Mouse (Mus musculus) hindbrain, embryonic 12.5 days (tissue): ENCODE data around the gene Slc35d2. TPM values are rescaled to one million over a fixed set of nuclear protein-coding genes. Genes with fewer than 3 reads are reported as not detected.

Experiments
- ATAC-seq: fragments of 200-750 bp; cut with Nextera tagmentation; 2 replicates; pipeline ENCODE4 v1.8.0; 2017; ENCODE audit warnings: moderate TSS enrichment; ENCODE audit not compliant: low FRiP score
- H3K27ac ChIP-seq: fragments of 300-500 bp; sonication (generic); 2 replicates; pipeline ENCODE4 v1.5.1; 2016; ENCODE audit warnings: mild to moderate bottlenecking
- H3K27me3 ChIP-seq: fragments of 300-500 bp; sonication (generic); 2 replicates; pipeline ENCODE4 v1.6.1; 2016; ENCODE audit warnings: mild to moderate bottlenecking
- H3K36me3 ChIP-seq: fragments of 300-500 bp; sonication (generic); 2 replicates; pipeline ENCODE4 v1.6.1; 2016; ENCODE audit warnings: mild to moderate bottlenecking
- H3K4me1 ChIP-seq: fragments of 300-500 bp; sonication (generic); 2 replicates; pipeline ENCODE4 v1.6.1; 2016
- H3K4me2 ChIP-seq: fragments of 300-500 bp; sonication (generic); replicated peaks from 2 replicates; pipeline ENCODE4 v1.6.1; 2016; ENCODE audit warnings: mild to moderate bottlenecking
- H3K4me3 ChIP-seq: fragments of 300-500 bp; sonication (generic); 2 replicates; pipeline ENCODE4 v1.5.1; 2016; ENCODE audit warnings: mild to moderate bottlenecking
- H3K9ac ChIP-seq: fragments of 300-500 bp; sonication (generic); 2 replicates; pipeline ENCODE4 v1.6.1; 2016; ENCODE audit warnings: mild to moderate bottlenecking, moderate library complexity
- H3K9me3 ChIP-seq: fragments of 300-500 bp; sonication (generic); replicated peaks from 2 replicates; pipeline ENCODE4 v1.6.1; 2016; ENCODE audit warnings: mild to moderate bottlenecking
- WGBS: fragments of 180-500 bp; shearing (Covaris S2); methylation state at CpG from one replicate; pipeline ENCODE4 v1.1.7; 2016; 5-methylcytosine and 5-hydroxymethylcytosine counted together
- polyA plus RNA-seq: library from polyadenylated mRNA; unstranded; fragments of >200 nt; fragmentation: Nextera tagmentation; extraction: Ambion mirVana; gene quantifications from 2 replicates; pipeline ENCODE4 v1.2.1, GENCODE M21; 2016

Gene Slc35d2
- 4.7 and 5.9 TPM in 2 replicates for polyA plus RNA-seq

DNA sequence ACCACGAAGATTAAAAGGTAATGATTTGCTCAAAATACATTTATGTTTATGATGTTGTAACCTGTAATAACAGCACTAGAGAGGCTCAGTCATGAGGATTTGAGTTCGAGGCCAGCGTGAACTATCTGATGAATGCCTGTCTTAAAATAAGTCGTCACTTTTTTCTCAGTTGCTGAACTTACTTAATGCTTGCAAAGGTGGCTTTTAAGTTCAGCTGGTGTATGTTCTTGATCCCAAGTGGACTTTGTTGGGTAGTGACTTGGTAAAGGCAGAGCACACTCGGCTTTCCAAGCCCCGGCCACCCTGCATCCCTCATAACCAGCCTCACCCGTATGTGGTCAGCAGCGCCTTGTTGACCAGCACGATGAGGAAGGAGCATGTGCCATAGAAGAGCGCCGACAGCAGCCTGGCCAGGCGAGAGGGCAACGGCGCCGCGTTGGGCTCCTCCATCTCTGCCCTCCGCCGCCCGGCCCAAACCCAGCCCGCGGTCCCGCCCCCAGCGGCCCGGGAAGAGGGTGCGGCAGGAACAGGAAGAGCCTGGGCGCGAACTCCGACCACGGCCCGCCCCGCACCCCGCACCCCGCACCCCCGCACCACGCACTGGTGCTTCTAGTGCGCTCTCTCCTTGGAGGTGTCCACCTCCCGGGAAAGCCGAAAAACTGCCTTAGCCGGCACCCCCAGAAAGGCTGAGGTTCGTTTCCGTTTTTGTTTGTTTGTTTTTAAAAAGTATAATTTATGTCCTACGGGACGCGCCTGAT lies at the start of gene Slc35d2:
Gene Slc35d2 (minus strand): TSS at position 511 of the 758 bp plus-strand sequence.
- Histone ChIP-seq H3K4me2 (peak within 1 kb of the TSS; percentile 88), H3K4me1 (0 out of 2 replicates have a peak, but pooled peaks cover 6% of the 10 kb centered on the region), H3K4me3 (peak within 1 kb of the TSS; percentile 55), H3K9me3 (0 out of 2 replicates have a peak, but pooled peaks cover under 1% of the 10 kb centered on the region), H3K9ac (peak within 1 kb of the TSS; percentile 67), H3K27me3 (no peaks in the 10 kb centered on the region), H3K36me3 (no peaks in the 10 kb centered on the region), H3K27ac (no peak within 1 kb of the TSS)
- ATAC-seq: peak; percentile 71
- WGBS: 12% methylated on average over 32 of the region's 44 CpGs

DNA sequence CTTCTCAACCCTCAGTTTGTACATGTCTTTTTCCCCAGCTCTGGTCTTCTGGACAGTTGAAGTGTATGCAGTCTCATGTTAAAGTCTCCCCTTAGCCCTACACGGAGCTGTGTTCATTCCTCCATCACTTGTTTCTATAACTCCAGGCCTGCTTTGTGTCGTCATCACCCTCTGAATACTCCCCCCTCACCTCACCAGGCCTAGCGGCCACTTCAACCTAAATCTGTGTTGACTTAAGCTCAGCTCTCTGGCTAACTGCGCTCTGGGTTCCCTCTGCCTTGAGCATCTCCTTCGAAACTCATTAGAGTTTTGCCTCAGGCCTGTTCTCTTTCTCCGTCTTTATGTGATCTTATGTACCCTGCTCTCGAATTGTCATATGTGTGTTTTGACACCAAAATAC lies 48.8 kb upstream of the Slc35d2 start:
- Histone ChIP-seq H3K4me2 (no peak overlapping the region), H3K4me1 (no peaks in the 10 kb centered on the region), H3K36me3 (peaks cover 37% of the 10 kb centered on the region), H3K27ac (no peak overlapping the region), H3K9me3 (no peaks in the 10 kb centered on the region), H3K9ac (no peak overlapping the region), H3K27me3 (no peaks in the 10 kb centered on the region), H3K4me3 (no peak overlapping the region)
- no peak for ATAC-seq
- WGBS: 80% methylated on average over 7 of the region's 7 CpGs

DNA sequence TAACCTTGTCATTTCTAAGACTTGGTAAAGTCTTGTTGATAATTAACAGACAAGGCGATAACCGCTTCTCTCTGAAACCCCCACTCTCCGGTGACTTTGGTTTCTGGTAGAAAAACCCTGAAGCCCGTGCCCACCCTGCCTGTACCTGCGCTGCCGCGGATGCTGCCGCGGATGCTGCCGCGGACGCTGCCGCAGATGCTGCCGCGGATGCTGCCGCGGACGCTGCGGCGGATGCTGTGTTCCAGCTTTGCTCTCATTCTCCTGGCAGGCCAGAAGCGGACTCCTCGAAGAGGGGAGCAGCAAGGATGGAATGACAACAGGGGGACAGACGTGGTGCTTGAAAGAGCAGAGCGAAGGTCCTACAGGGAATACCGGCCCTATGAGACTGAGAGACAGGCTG lies 40.6 kb upstream of the Slc35d2 start:
- no peak overlapping the region for H3K9ac ChIP-seq
- H3K4me2 ChIP-seq: no peak overlapping the region
- no peaks in the 10 kb centered on the region for H3K27me3 ChIP-seq
- WGBS: 97% methylated on average over 25 of the region's 25 CpGs
- H3K36me3 ChIP-seq: peaks cover 66% of the 10 kb centered on the region
- no peaks in the 10 kb centered on the region for H3K4me1 ChIP-seq
- no peak for ATAC-seq
- H3K4me3 ChIP-seq: no peak overlapping the region
- no peak overlapping the region for H3K27ac ChIP-seq
- peaks cover 60% of the 10 kb centered on the region for H3K9me3 ChIP-seq

DNA sequence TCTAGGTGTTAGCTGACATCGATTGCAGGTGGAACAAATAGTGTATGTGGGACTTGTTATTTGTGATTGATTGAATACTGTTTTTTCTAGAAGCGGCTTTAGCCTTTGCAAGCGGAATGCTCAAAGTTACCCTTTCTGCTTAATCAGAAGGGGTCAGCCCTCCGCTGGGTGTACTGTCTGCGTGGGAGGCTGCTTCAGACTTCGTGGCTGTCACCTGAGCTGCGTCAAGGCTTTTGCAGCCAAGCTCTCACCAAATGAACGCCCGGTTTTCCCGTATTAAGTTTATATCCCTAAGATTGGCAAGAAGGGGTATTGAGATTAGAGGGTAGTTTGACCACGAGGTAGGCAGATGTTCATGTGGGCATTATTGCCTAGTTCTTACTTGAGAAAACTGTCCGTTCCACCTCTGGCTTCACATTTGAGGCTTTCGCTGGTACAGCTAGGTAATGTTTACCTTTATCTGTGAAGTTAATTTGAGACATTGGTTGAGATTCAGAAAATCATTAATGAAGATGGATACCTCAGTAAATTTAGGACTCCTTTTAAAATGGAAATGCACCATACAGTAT lies 34.1 kb upstream of the Slc35d2 start:
- H3K4me3 ChIP-seq: peak overlapping the region; percentile 68
- ATAC-seq: no peak
- peaks cover 8% of the 10 kb centered on the region; the same call in 1 of the 2 replicates for H3K36me3 ChIP-seq
- H3K9ac ChIP-seq: peak overlapping the region; percentile 87; the same call in 1 of the 2 replicates
- H3K4me1 ChIP-seq: peaks cover 11% of the 10 kb centered on the region
- H3K27ac ChIP-seq: no peak overlapping the region
- peaks cover 18% of the 10 kb centered on the region for H3K9me3 ChIP-seq
- 25% methylated on average over 13 of the region's 13 CpGs for WGBS
- peaks cover 9% of the 10 kb centered on the region; the same call in 1 of the 2 replicates for H3K27me3 ChIP-seq
- peak overlapping the region; percentile 96 for H3K4me2 ChIP-seq

DNA sequence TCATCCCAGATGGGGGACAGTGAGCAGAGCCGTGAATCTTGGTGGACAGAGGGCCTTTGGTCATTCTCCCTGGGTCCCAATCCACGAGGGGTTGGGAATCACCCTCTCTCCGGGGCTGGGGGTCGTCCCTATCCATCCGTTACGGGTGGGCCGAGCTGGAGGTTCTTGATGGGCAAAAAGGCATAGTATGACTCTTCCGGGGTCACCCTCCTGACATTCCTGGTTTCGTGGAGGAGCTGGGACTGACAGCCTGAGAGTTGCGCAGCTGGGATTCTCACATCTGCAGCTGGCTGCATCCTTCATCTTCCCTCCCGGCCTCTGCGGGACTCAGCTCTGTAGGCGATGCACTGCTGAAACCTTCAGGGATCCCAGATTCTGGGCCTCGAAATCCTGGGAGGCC lies 33.5 kb upstream of the Slc35d2 start:
- Histone ChIP-seq H3K4me2 (peak overlapping the region; percentile 96), H3K36me3 (0 out of 2 replicates have a peak, but pooled peaks cover 6% of the 10 kb centered on the region), H3K27me3 (peaks cover 9% of the 10 kb centered on the region; the same call in 1 of the 2 replicates), H3K9me3 (peaks cover 16% of the 10 kb centered on the region), H3K4me1 (peaks cover 11% of the 10 kb centered on the region), H3K4me3 (peak overlapping the region; percentile 68), H3K9ac (peak overlapping the region; percentile 87), H3K27ac (no peak overlapping the region)
- ATAC-seq: no peak; the same call in 1 of the 2 replicates
- WGBS: under 1% methylated on average over 14 of the region's 14 CpGs

DNA sequence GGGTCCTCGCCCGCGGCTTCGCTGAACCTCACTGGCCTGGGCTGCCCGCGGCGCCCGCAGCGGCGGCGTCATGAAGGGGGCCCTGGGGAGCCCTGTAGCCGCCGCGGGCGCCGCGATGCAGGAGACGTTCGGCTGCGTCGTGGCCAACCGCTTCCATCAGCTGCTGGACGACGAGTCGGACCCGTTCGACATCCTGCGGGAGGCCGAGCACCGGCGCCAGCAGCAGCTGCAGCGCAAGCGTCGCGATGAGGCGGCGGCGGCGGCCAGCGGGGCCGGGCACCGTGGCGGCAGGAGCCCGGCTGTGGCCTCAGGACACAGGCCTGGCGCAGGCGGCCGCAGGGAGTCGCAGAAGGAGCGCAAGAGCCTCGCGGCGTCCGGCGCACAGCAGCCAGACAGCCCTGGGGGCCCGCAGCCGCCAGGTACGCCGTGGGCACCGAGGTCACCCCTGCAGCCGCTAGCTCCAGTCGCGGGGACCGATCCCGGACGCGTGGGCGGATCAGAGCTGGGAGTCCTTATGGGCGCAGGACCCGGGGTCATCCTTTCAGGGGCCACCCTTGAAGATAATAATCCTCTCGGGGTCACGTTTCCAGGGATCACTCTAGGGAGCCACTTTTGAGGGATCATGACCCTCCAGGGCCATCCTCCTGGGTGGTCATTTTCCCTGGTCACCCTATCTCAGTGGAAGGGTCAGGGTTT lies 32.9 kb upstream of the Slc35d2 start:
- Histone ChIP-seq H3K9ac (peak overlapping the region; percentile 87), H3K4me2 (peak overlapping the region; percentile 96), H3K4me1 (peaks cover 11% of the 10 kb centered on the region), H3K27ac (peak overlapping the region; percentile 90), H3K4me3 (peak overlapping the region; percentile 68), H3K9me3 (peaks cover 12% of the 10 kb centered on the region; the same call in 1 of the 2 replicates), H3K27me3 (peaks cover 9% of the 10 kb centered on the region; the same call in 1 of the 2 replicates), H3K36me3 (0 out of 2 replicates have a peak, but pooled peaks cover 3% of the 10 kb centered on the region)
- peak; percentile 43 for ATAC-seq
- WGBS: 1% methylated on average over 71 of the region's 71 CpGs

DNA sequence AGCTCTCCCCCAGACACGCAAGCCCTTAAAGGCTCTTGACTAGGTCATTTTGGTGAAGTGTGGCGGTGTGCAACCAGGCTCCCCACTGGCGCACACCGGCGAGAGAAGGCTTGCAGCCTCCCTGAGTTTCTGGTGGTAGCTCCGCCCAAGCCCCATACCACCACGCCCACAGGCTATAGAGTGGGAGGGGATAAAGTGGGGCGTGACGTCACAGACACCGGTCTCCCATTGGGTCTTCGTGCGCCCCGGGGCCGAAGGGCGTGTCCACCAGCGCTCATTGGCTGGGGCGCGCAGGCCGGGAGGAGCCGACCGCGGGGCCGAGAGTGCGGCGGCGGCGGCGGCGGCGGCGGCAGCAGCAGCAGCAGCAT lies 32.4 kb upstream of the Slc35d2 start, which contains the start of gene Habp4:
Gene Habp4 (plus strand): TSS at position 277 of the 368 bp plus-strand sequence.
- peak within 1 kb of the TSS; percentile 87 for H3K9ac ChIP-seq
- WGBS: under 1% methylated on average over 26 of the region's 31 CpGs
- peak within 1 kb of the TSS; percentile 96 for H3K4me2 ChIP-seq
- peaks cover 11% of the 10 kb centered on the region for H3K4me1 ChIP-seq
- peak within 1 kb of the TSS; percentile 68 for H3K4me3 ChIP-seq
- H3K9me3 ChIP-seq: peaks cover 7% of the 10 kb centered on the region; the same call in 1 of the 2 replicates
- peak; percentile 98 for ATAC-seq
- H3K36me3 ChIP-seq: 0 out of 2 replicates have a peak, but pooled peaks cover under 1% of the 10 kb centered on the region
- H3K27me3 ChIP-seq: peaks cover 9% of the 10 kb centered on the region; the same call in 1 of the 2 replicates
- H3K27ac ChIP-seq: peak within 1 kb of the TSS; percentile 90

DNA sequence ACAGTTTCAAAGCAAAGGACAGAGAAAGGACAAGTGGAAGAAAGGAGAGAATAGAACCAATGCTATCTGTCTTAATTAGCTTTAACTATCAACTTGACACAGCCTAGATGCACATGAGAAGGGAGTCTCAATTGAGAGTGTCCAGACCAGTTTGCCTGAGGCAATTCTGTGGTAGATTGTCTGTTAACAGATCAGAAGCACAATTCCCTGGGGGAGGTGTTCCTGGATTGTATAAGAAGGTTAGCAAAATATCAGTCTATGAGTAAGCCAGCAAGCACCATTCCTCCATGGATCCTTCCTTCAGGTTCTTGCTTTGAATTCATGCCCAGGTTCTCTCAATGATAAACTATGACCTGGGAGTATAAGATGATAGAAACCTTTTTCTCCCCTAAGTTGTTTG lies 27.8 kb upstream of the Slc35d2 start:
- Histone ChIP-seq H3K36me3 (no peaks in the 10 kb centered on the region), H3K4me1 (peaks cover 7% of the 10 kb centered on the region), H3K4me3 (no peak overlapping the region), H3K27ac (no peak overlapping the region), H3K9ac (no peak overlapping the region), H3K27me3 (peaks cover 5% of the 10 kb centered on the region; the same call in 1 of the 2 replicates), H3K9me3 (no peaks in the 10 kb centered on the region), H3K4me2 (no peak overlapping the region)
- ATAC-seq: no peak

DNA sequence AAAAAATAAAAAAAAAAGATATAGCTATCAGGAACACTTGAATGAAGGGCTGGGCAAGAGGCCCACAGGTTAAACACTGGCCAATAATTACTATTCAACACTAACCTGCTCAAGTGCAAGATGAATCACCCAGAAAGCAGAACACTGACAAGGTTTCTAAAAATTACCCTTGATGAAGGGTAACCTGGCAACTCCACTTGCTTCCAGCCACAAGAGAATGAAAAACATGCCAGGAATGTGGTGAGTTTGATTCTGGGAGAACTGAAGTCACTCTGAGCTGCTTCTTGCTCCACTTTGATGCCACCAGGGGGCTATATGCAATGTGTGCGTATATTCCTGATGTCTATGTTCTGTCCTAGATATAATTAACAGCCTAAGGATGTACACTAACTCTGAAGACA lies 26.0 kb upstream of the Slc35d2 start:
- Histone ChIP-seq H3K4me2 (no peak overlapping the region), H3K4me1 (peaks cover 19% of the 10 kb centered on the region), H3K4me3 (no peak overlapping the region), H3K27ac (no peak overlapping the region), H3K27me3 (peaks cover 5% of the 10 kb centered on the region; the same call in 1 of the 2 replicates), H3K9me3 (no peaks in the 10 kb centered on the region), H3K9ac (no peak overlapping the region), H3K36me3 (no peaks in the 10 kb centered on the region)
- ATAC-seq: no peak
- WGBS: 12% methylated on average over 1 of the region's 1 CpGs

DNA sequence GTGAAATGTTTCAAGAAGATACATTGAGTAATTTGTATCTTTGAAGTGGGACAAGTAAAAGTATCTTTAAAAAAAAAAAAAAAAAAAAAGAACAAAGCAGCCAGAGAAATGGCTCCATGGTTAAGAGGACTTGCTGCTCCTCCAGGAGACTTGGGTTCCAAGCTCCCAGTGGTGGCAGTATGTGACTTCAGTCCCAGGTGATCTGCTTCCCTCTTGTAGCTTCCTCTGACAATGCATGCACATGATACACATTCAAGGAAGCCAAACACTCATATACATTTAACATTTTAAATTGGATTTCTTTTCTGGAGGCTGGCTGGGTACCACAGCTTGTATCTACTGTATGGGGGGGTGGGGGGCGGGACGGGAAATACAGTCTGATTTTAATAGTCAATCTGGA lies 25.5 kb upstream of the Slc35d2 start:
- Histone ChIP-seq H3K4me1 (peaks cover 21% of the 10 kb centered on the region), H3K36me3 (no peaks in the 10 kb centered on the region), H3K9me3 (no peaks in the 10 kb centered on the region), H3K9ac (no peak overlapping the region), H3K27me3 (no peaks in the 10 kb centered on the region), H3K4me2 (no peak overlapping the region), H3K4me3 (no peak overlapping the region), H3K27ac (no peak overlapping the region)
- 69% methylated on average over 2 of the region's 2 CpGs for WGBS
- ATAC-seq: no peak

DNA sequence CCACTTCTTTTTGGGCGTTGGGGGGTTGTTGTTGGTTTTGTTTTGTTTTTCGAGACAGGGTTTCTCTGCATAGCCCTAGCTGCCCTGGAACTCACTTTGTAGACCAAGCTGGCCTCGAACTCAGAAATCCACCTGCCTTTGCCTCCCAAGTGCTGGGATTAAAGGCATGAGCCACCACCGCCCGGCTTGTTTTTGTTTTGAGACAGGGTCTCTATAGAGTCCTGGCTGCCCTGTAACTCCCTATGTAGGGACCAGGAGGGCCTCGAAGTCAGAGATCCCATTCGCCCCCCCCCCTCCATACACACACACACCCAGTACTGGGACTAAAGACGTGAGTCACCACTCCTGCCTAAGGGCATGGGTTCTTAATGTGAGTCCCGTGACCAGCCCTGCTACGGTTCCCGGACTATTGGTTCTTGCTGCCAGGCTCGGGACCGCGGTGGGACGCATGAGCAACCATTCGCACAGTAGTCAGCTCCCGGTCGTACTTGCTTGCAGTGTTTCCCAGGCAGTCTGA lies 24.6 kb upstream of the Slc35d2 start:
- peak overlapping the region; percentile 77 for H3K4me2 ChIP-seq
- peaks cover 21% of the 10 kb centered on the region for H3K4me1 ChIP-seq
- no peaks in the 10 kb centered on the region for H3K36me3 ChIP-seq
- no peaks in the 10 kb centered on the region for H3K9me3 ChIP-seq
- H3K9ac ChIP-seq: peak overlapping the region; percentile 41
- peak overlapping the region; percentile 93 for H3K4me3 ChIP-seq
- ATAC-seq: peak; percentile 41
- peak overlapping the region; percentile 23; the same call in 1 of the 2 replicates for H3K27ac ChIP-seq
- 0% methylated on average over 18 of the region's 18 CpGs for WGBS
- no peaks in the 10 kb centered on the region for H3K27me3 ChIP-seq
